Comparison of ENCODE assay signal across 7 mouse cellular contexts in genomic region chr1:90026945-90027344, GRCm38 (mm10). TPM values are rescaled to one million over a fixed set of nuclear protein-coding genes. Genes with fewer than 3 reads are reported as not detected.
DNase-seq lines count a peak whose midpoint lies in the region; ATAC-seq and TF ChIP-seq lines count a peak whose summit lies in the region.

No protein-coding gene starts in this region.

- H3K4me3 ChIP-seq in kidney, embryonic 15.5 days (replicated peaks) = no peak overlapping the region
- H3K4me3 ChIP-seq in kidney, embryonic 14.5 days (ENCODE audit: low read length) = no peak overlapping the region
- H3K4me3 ChIP-seq in E14TG2a.4 (replicated peaks; ENCODE audit: low read length) = no peak overlapping the region
- H3K4me3 ChIP-seq in stomach, postnatal 0 days (ENCODE audit: low read depth, low read length) = no peak overlapping the region

- WGBS in kidney, embryonic 15.5 days = 23% methylated on average over 3 of the region's 3 CpGs
- WGBS in kidney, embryonic 14.5 days = 10% methylated on average over 3 of the region's 3 CpGs
- 25% methylated on average over 3 of the region's 3 CpGs for WGBS in stomach, postnatal 0 days

- no peaks in the 10 kb centered on the region for H3K9me3 ChIP-seq in kidney, embryonic 15.5 days (replicated peaks)
- H3K9me3 ChIP-seq in kidney, embryonic 14.5 days (ENCODE audit: control insufficient read depth, low read length) = no peaks in the 10 kb centered on the region
- H3K9me3 ChIP-seq in E14TG2a.4 (ENCODE audit: low read length) = no peaks in the 10 kb centered on the region
- H3K9me3 ChIP-seq in stomach, postnatal 0 days (ENCODE audit: control insufficient read depth, low read length) = no peaks in the 10 kb centered on the region

- no peaks in the 10 kb centered on the region for H3K4me1 ChIP-seq in kidney, embryonic 15.5 days
- H3K4me1 ChIP-seq in kidney, embryonic 14.5 days (ENCODE audit: control insufficient read depth, insufficient read depth, low read length) = no peaks in the 10 kb centered on the region
- H3K4me1 ChIP-seq in E14TG2a.4 (replicated peaks; ENCODE audit: low read depth, low read length) = 0 out of 2 replicates have a peak, but pooled peaks cover 4% of the 10 kb centered on the region
- H3K4me1 ChIP-seq in stomach, postnatal 0 days (replicated peaks; ENCODE audit: control insufficient read depth, insufficient read depth) = no peaks in the 10 kb centered on the region

- 0 out of 2 replicates have a peak, but pooled peaks cover 3% of the 10 kb centered on the region for H3K27me3 ChIP-seq in kidney, embryonic 15.5 days
- H3K27me3 ChIP-seq in kidney, embryonic 14.5 days (ENCODE audit: control insufficient read depth, insufficient read depth, low read length) = no peaks in the 10 kb centered on the region
- peaks cover 10% of the 10 kb centered on the region; the same call in 1 of the 2 replicates for H3K27me3 ChIP-seq in E14TG2a.4 (ENCODE audit: insufficient read depth, low read length)
- H3K27me3 ChIP-seq in Patski = peaks cover 14% of the 10 kb centered on the region
- no peaks in the 10 kb centered on the region for H3K27me3 ChIP-seq in stomach, postnatal 0 days (ENCODE audit: control insufficient read depth, insufficient read depth, low read length)

- peak; percentile 77 for TF ChIP-seq CTCF in E14TG2a.4 (conservative IDR thresholded peaks at IDR 0.05; ENCODE audit: low read length)
- TF ChIP-seq CTCF in Patski (IDR thresholded peaks at IDR 0.05) = peak; percentile 75
- peak; percentile 79 for TF ChIP-seq CTCF in stomach, postnatal 0 days (IDR thresholded peaks at IDR 0.05; ENCODE audit: low read depth)

- POLR2A ChIA-PET in Patski (lab: Charles Lee) = interaction anchor here (0.6 kb wide), 1 partner anchor 985 kb away, joined by 3 read pairs; no protein-coding TSS in a partner anchor

- no peak for TF ChIP-seq EP300 in stomach, postnatal 0 days (optimal IDR thresholded peaks at IDR 0.05)

- ATAC-seq in kidney, embryonic 15.5 days (replicated peaks; ENCODE audit: low FRiP score) = 0 out of 2 replicates have a peak, but pooled peaks have one; percentile 12
- ATAC-seq in kidney, embryonic 14.5 days (ENCODE audit: low FRiP score, low TSS enrichment) = no peak
- ATAC-seq in Patski = peak; percentile 32
- ATAC-seq in stomach, postnatal 0 days (ENCODE audit: low FRiP score, low TSS enrichment) = no peak

- DNase-seq in Patski (ENCODE audit: low read depth, low spot score) = no peak
- peak; percentile 57 for DNase-seq in gastrocnemius, postnatal 10 days
- DNase-seq in stomach, postnatal 0 days (ENCODE audit: low spot score) = peak; percentile 40
- DNase-seq in thymus, postnatal 0 days (ENCODE audit: low spot score) = no peak

- no peak overlapping the region for H3K9ac ChIP-seq in kidney, embryonic 15.5 days
- H3K9ac ChIP-seq in kidney, embryonic 14.5 days (ENCODE audit: low read depth, low read length) = no peak overlapping the region
- no peak overlapping the region for H3K9ac ChIP-seq in stomach, postnatal 0 days (ENCODE audit: low read length)

- no peak overlapping the region for H3K4me2 ChIP-seq in kidney, embryonic 15.5 days
- no peak overlapping the region for H3K4me2 ChIP-seq in kidney, embryonic 14.5 days (replicated peaks; ENCODE audit: low read depth, low read length)
- H3K4me2 ChIP-seq in stomach, postnatal 0 days (replicated peaks; ENCODE audit: low read depth) = no peak overlapping the region

- in situ Hi-C loops in Patski (cut with MboI; ENCODE audit: low pct_unique_long_range_greater_than_20kb) = no loop called here

- no peaks in the 10 kb centered on the region for H3K36me3 ChIP-seq in kidney, embryonic 15.5 days
- no peaks in the 10 kb centered on the region for H3K36me3 ChIP-seq in kidney, embryonic 14.5 days (ENCODE audit: control insufficient read depth, insufficient read depth, low read length)
- no peaks in the 10 kb centered on the region for H3K36me3 ChIP-seq in E14TG2a.4 (ENCODE audit: insufficient read depth, low read length)
- H3K36me3 ChIP-seq in stomach, postnatal 0 days (ENCODE audit: control insufficient read depth, insufficient read depth, low read length) = no peaks in the 10 kb centered on the region

- CTCF ChIA-PET in Patski (lab: Charles Lee) = interaction anchor here (1.1 to 1.3 kb wide), 4 partner anchors 13 to 568 kb away, joined by 3 to 7 read pairs (median 4); no protein-coding TSS in a partner anchor

- no peak overlapping the region for H3K27ac ChIP-seq in kidney, embryonic 15.5 days
- no peak overlapping the region for H3K27ac ChIP-seq in kidney, embryonic 14.5 days (ENCODE audit: low read depth, low read length)
- H3K27ac ChIP-seq in stomach, postnatal 0 days (replicated peaks) = no peak overlapping the region

RNA-seq across cellular contexts. Expression of gene Asb18, which starts 12.5 kb away (rescaled TPM):
- 0.04 and 0.09 TPM in 2 replicates for polyA plus RNA-seq in kidney, embryonic 15.5 days (2015; fragmentation: Nextera tagmentation; extraction: Ambion mirVana)
- polyA plus RNA-seq in kidney, embryonic 14.5 days (2014; fragmentation: Nextera tagmentation; extraction: Ambion mirVana) = not detected in 2 replicates
- polyA plus RNA-seq in Patski (2021) = not detected
- 1 to 10 TPM; 5.1 to 5.8 TPM for total RNA-seq in gastrocnemius, postnatal 10 days (2021)
- 0.02 TPM in 1 of 2 replicates, not detected in the other for polyA plus RNA-seq in stomach, postnatal 0 days (2015; fragmentation: Nextera tagmentation; extraction: Ambion mirVana)
- polyA plus RNA-seq in thymus, postnatal 0 days (2015; fragmentation: Nextera tagmentation; extraction: Ambion mirVana) = not detected in 2 replicates

Comparison
In these comparisons a context has a peak if more than half of its experiments do, and no peak if none do; other contexts are left out.
1. ATAC-seq: peak in kidney, embryonic 15.5 days (single experiment) and Patski (single experiment); none in kidney, embryonic 14.5 days (single experiment) and stomach, postnatal 0 days (single experiment).
2. DNase-seq: peak in gastrocnemius, postnatal 10 days (single experiment) and stomach, postnatal 0 days (single experiment); none in Patski (single experiment) and thymus, postnatal 0 days (single experiment).
3. Peak in every context shown above with its lines, with median percentiles within 50 percentile points of each other: CTCF ChIP-seq.